Mouse (Mus musculus) left cerebral cortex, postnatal 10 days (tissue): ENCODE measurements around the gene Vdac1. TPM values are rescaled to one million over a fixed set of nuclear protein-coding genes. Genes with fewer than 3 reads are reported as not detected.
A peak's percentile ranks its signal among the peaks of the same experiment; 100 is the strongest.

Source experiments
- DNase-seq, 2 experiments: peaks; one replicate each; pipeline ENCODE4 v3.0.0; 2021 to 2022; ENCODE audit warnings: low spot score in 2 of 2, mixed read lengths in 1 of 2; ENCODE audit errors: extremely low spot score in 1 of 2
- intact Hi-C: fragments of 180-260 bp; cut with DNase I; formaldehyde crosslinking; loops from one replicate; pipeline ENCODE4 v1.15.1; 2025
- total RNA-seq, 2 experiments: library from RNA; stranded (reverse); gene quantifications; 2 replicates each; pipeline ENCODE4 v1.2.3; 2021

The Vdac1 gene
- 100 to 1,000 TPM; 588 to 615 TPM for total RNA-seq

- intact Hi-C loops, result no loop called here
- peak; percentile 78 to 94 for DNase-seq
Observed at GRCm38 (mm10) chr11:52360471-52361277, at the start of gene Vdac1. Gene Vdac1, plus strand, starts transcription at chr11:52360860.

DNA sequence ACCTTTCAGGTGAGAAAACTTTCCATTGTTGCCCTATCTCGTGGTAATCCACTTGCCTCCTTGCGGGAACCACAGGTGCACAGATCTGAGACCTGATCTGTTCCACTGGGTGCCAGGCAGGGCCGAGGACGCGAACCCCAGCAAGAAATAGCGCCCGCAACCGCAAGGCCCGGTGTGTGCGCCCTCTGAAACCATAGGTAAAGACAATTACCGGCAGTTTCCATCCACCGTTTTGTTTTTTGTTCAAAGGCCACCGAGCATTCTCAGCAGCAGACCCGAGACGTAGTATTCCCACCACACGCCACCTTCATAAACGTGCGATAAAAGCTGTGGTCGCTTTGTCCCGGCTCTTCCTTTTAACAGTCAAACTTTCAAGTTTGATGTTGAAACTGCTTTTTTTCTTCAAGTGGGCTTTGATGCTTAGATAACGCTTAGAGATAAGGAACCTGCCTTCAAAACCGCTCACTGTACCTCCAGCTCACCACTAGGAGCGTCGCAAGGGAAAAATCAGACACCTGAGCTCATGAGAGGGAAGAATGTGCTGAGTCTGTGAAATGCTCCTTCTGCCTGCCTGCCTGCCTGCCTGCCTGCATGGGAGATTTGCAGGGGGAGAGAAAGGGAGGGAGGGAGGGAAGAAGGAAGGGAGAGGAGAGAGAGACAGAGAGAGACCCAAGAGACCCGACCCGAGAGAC lies 46.4 kb upstream of the Vdac1 start:
- no peak for DNase-seq
- intact Hi-C loops, result no loop called here

- peak in 1 of 2 experiments; percentile 62 for DNase-seq
- intact Hi-C loops, result no loop called here
Observed at GRCm38 (mm10) chr11:52318445-52318844, 42.2 kb upstream of the Vdac1 start.

DNA sequence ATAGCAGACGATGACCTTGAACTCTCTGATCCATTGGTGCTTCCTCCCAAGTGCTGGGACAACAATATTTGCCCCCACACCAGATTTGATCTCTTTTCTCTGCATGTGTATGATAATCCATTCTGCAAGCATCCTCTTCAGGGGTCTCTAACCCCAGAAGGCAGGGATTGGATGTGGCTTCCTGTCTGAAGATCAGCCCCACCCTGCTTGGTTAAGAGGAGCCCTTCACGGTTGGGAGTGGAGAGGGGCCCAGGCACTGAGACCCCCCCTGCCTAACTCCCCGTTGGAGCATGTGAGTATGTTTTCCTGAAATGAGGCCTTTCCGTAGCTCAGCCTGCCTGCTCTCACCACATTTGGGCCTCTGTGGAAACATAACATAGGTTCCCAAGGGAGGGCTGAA lies 41.0 kb upstream of the Vdac1 start:
- intact Hi-C loops, result no loop called here
- DNase-seq, result no peak

GRCm38 (mm10) chr11:52320529-52320928 lies 40.1 kb upstream of the Vdac1 start:
- no peak for DNase-seq
- intact Hi-C loops, result no loop called here

DNA sequence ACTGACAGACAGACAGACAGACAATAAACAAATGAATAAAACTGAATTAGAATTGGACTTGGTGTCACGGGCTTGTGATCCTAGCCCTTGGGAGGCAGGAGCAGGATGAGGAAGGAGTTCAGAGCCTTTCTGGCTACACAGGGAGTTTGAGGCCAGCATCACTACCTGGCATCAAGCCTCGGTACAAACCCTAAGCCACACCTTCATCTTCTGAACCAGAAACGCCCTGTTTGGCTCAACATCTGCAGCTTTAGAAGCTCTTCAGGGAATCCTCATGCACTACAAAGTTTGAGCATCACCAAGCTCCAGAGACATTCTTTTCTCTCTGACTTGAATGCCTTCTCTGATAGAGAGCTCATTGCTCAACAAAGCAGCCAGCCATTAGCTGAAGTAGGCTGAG lies 39.1 kb upstream of the Vdac1 start:
- intact Hi-C loops, result no loop called here
- no peak for DNase-seq

- DNase-seq, result no peak
Observed at GRCm38 (mm10) chr11:52324442-52325367, 36.0 kb upstream of the Vdac1 start.

DNA sequence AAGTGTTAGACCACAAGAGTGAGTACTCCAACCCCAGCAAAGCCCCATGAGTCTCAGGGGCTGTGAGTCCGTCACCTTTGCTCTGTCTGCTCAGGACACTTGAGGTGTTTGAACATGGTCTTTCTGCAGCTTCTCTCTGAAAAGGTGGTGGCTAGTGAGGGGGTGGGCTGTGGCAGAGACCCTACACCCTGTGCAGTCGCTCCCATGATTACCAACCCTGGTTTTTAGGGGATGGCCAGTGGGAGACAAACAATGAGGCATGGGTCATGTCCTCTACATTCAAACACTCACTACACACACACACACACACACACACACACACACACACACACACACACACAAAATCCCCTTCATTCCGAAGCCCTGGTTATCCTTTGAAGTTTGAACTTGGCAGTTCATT lies 33.3 kb upstream of the Vdac1 start:
- intact Hi-C loops, result no loop called here
- no peak for DNase-seq

More at GRCm38 (mm10) chr11:52324442-52325367, 36.0 kb upstream of the Vdac1 start:
- intact Hi-C loops, result no loop called here

DNA sequence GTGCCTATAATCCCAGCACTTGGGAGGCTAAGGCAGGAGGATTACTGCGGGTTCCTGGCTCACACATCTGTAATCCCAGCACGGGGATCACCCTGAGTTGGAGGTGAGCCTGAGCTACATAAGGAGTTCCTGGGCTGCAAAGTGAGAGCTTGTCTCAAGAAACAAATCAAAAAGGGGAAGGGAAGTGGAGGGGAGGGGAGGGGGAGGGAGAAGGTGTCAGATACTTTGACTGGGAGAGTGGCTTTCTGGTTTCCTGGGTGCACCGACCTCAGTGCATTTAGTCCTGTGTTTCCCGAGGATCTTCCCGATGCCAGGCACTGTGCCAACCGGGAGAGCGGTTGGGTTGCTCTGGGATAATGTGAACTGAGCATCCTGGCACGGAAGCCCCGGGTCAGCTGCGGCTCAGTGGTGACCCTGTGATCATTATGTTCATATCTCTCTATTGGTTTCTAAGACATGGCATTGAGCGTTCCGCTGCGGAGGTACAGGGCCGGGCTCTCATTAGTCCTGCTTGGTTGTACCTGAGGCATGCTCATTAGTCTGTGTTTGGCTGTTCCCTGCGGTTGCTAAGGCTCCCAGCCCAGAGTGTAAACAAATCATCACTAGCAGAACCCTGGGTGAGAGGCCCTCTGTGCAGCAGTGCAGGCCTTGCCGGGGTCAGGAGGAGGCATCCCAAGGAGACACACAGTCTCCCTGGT lies 28.1 kb upstream of the Vdac1 start:
- intact Hi-C loops, result no loop called here
- no peak for DNase-seq

DNA sequence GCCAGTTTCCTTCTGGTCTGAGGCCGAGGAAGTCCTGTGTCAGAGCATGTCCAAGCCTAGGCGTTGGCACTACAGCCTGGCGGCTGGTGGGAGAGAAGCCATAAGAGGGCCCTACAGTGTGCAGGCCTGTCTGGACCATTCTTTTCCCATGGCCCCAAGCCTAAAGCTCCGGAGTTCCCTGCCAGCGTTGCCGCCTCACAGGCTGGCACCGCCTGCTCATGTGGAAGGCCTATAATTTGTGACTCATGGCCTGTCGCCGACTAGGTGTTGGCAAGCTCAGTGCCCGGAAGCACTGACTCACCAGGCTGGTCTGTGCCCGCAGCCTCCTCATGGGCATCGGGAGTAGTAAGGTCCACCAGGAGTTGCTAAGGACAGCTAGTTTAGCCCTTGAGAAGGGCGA lies 27.0 kb upstream of the Vdac1 start:
- intact Hi-C loops, result no loop called here
- DNase-seq, result peak; percentile 42 to 45

DNA sequence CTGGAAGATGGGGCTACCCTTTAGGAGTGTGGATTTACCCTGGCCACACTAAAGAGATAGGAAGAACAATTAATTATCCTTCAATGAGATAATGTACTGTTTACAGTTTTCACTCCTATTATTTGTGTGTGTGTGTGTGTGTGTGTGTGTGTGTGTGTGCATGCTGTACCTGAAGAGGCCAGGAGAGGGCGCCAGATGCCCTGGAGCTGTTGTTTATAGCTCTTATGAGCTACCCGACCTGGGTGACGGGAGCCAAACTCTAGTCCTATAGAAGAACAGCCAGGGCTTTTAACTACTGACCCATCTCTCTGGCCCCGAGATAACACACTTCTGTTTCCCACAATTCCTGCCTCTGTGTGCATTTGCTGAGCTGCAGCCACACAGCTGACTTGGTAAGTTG lies 25.4 kb upstream of the Vdac1 start:
- intact Hi-C loops, result no loop called here
- no peak for DNase-seq

DNA sequence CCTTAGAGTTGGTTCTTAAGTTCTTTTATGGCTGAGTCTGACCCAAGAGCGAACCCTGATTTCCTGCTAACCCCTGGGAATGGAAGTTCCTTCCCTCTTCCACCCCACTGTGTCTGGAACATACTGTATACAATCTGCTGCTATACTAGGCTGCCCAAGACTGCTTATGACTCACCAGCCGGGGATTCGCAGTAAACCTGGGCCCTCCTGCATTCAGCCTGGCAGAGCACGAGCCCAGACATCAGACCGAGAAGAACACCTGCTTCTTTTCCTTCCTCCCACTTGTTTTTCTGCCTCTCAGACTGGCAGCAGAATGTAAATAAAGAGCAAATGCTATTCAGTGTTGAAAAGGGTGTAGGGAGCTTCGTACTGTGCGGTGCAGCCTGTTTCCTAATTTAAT lies 24.7 kb upstream of the Vdac1 start:
- DNase-seq, result peak in 1 of 2 experiments; percentile 55
- intact Hi-C loops, result no loop called here

DNA sequence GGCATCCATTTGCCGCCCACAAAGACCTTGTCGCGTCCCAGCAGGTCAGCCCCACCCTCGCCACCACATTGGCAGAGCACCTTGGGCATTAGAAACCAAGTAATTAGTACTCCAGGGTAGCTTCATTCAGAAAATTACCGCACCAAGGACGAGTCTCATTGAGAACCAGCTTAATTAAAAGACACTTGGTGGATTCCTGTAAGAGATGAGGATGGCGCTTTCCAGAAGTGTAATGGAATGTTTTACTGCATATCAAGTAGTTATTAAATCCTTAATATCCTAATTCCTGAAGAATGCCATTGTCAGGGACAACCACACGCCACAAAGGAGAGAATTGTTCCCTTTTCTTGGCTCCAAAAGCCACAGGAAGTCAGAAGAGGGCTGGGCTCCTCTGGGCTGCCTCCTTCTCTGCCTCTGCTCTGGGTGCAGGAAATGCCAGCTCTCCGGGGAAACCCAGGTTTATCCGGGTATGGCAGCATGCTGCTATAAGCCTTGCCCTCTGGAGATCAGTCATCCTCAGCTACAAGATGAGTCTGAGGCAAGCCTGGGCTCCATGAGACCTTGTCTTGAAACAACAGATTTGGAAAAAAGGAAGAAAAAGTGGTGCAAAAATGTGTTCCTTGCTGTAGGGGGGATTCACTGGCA lies 22.9 kb upstream of the Vdac1 start:
- DNase-seq, result no peak
- intact Hi-C loops, result no loop called here

DNA sequence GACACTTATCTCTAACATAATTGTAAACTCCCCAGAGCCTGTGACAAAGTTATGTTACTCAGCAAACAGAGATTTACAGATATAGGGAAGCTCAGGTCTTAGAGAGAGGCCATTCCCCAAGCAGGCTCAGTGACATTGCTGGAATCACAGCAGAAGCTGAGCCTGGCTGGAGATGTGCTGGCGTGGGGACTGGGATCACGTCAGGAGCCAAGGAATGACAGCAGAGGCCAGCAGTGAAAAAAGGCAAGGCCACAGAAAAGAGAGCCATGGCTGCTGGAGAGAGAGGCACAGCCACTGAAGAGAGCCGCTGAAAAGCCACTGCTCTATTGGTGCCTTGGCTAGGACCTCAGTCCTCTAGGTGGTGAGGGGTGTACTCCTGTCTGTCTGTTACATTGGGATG lies 22.3 kb upstream of the Vdac1 start:
- intact Hi-C loops, result no loop called here
- no peak for DNase-seq

- intact Hi-C loops, result no loop called here
- no peak for DNase-seq
Observed at GRCm38 (mm10) chr11:52339098-52339497, 21.6 kb upstream of the Vdac1 start.

DNA sequence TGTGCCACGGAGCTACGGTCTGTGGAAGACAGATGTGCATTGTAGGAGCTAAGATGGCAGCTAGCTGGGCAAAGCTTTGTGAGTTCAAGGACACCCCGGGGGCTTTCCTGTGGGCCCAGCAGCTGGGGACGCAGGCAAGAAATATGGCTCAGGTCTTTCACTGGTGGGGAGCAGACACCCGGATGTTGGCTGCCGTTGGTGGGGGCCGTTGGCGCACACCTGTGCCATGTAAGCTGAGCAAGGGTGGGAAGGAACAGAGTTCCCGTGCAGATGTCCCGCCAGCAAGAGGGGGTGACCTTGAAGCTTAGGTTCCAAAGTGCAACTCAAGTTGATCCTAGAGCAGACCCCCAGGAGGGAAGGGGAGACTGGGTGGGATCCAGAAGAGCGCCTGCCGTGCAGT lies 21.1 kb upstream of the Vdac1 start:
- DNase-seq, result no peak
- intact Hi-C loops, result no loop called here

- intact Hi-C loops, result loop anchor here (5.0 to 10.0 kb wide), 3 partner anchors 43 to 198 kb away; no protein-coding TSS in a partner anchor
- no peak for DNase-seq
Observed at GRCm38 (mm10) chr11:52340123-52340864, 20.4 kb upstream of the Vdac1 start.
